In genomic region chr3:145026750-145027149, GRCm38 (mm10) we compare ENCODE assay signal across 10 mouse cellular contexts. TPM values are rescaled to one million over a fixed set of nuclear protein-coding genes. Genes with fewer than 3 reads are reported as not detected.
A peak's percentile ranks its signal among the peaks of the same experiment; 100 is the strongest.
DNase-seq lines count a peak whose midpoint lies in the region; ATAC-seq and TF ChIP-seq lines count a peak whose summit lies in the region.
"Had no signal": no experiment of that assay in that cellular context is flagged by ENCODE, and none has a peak within 500 bp of the region (broad histone marks: within the 10 kb centered on the region; RNA-seq: fewer than 3 reads in every experiment).

No protein-coding gene starts in this region.

- no peaks in the 10 kb centered on the region for H3K9me3 ChIP-seq in hindbrain, embryonic 10.5 days
- H3K9me3 ChIP-seq in hindbrain, embryonic 13.5 days: no peaks in the 10 kb centered on the region
- no peaks in the 10 kb centered on the region for H3K9me3 ChIP-seq in E14TG2a.4 (ENCODE audit: low read length)
- H3K9me3 ChIP-seq in forebrain, postnatal 0 days (ENCODE audit: low read length): no peaks in the 10 kb centered on the region
- H3K9me3 ChIP-seq in midbrain, embryonic 14.5 days (ENCODE audit: control insufficient read depth, low read length): no peaks in the 10 kb centered on the region
- H3K9me3 ChIP-seq: neural tube, embryonic 13.5 days had no signal

- H3K4me1 ChIP-seq in hindbrain, embryonic 10.5 days (replicated peaks): no peaks in the 10 kb centered on the region
- H3K4me1 ChIP-seq in hindbrain, embryonic 13.5 days (replicated peaks): no peaks in the 10 kb centered on the region
- H3K4me1 ChIP-seq in E14TG2a.4 (replicated peaks; ENCODE audit: low read depth, low read length): no peaks in the 10 kb centered on the region
- H3K4me1 ChIP-seq in bone marrow macrophage, adult 2 months (ENCODE audit: control insufficient read depth, insufficient read depth, low read length): 0 out of 2 replicates have a peak, but pooled peaks cover 5% of the 10 kb centered on the region
- no peaks in the 10 kb centered on the region for H3K4me1 ChIP-seq in forebrain, postnatal 0 days (ENCODE audit: insufficient read depth)
- H3K4me1 ChIP-seq in midbrain, embryonic 14.5 days (ENCODE audit: control insufficient read depth, insufficient read depth, low read length): no peaks in the 10 kb centered on the region
- H3K4me1 ChIP-seq: neural tube, embryonic 13.5 days had no signal

- no peaks in the 10 kb centered on the region for H3K27me3 ChIP-seq in hindbrain, embryonic 10.5 days (ENCODE audit: insufficient read depth, poor library complexity, severe bottlenecking)
- no peaks in the 10 kb centered on the region for H3K27me3 ChIP-seq in hindbrain, embryonic 13.5 days
- no peaks in the 10 kb centered on the region for H3K27me3 ChIP-seq in E14TG2a.4 (ENCODE audit: insufficient read depth, low read length)
- H3K27me3 ChIP-seq in forebrain, postnatal 0 days (ENCODE audit: insufficient read depth, low read length): no peaks in the 10 kb centered on the region
- H3K27me3 ChIP-seq in midbrain, embryonic 14.5 days (ENCODE audit: control insufficient read depth, insufficient read depth, low read length): no peaks in the 10 kb centered on the region
- H3K27me3 ChIP-seq: neural tube, embryonic 13.5 days had no signal

- no peak overlapping the region for H3K4me2 ChIP-seq in hindbrain, embryonic 13.5 days
- no peak overlapping the region for H3K4me2 ChIP-seq in forebrain, postnatal 0 days (ENCODE audit: low read depth)
- no peak overlapping the region for H3K4me2 ChIP-seq in midbrain, embryonic 14.5 days (ENCODE audit: low read length)
- H3K4me2 ChIP-seq: neural tube, embryonic 13.5 days had no signal

- peak; percentile 35 for DNase-seq in hindbrain, embryonic 10.5 days (ENCODE audit: low spot score)
- peak; percentile 72 for DNase-seq in forebrain, postnatal 0 days
- DNase-seq in layer of hippocampus, postnatal 10 days (ENCODE audit: low spot score in 2 of 2): peak; percentile 51 to 63
- peak; percentile 72 for DNase-seq in midbrain, embryonic 14.5 days
- no peak for DNase-seq in natural killer cell, adult 2 months (ENCODE audit: low spot score in 2 of 2)

- TF ChIP-seq CTCF in E14TG2a.4 (conservative IDR thresholded peaks at IDR 0.05; ENCODE audit: low read length): peak; percentile 91
- TF ChIP-seq CTCF in bone marrow macrophage, adult 2 months (IDR thresholded peaks at IDR 0.05; ENCODE audit: low read depth, low read length): peak; percentile 45; the same call in 1 of the 2 replicates
- peak; percentile 91 for TF ChIP-seq CTCF in forebrain, postnatal 0 days (IDR thresholded peaks at IDR 0.05; ENCODE audit: low read depth)

- no peaks in the 10 kb centered on the region for H3K36me3 ChIP-seq in hindbrain, embryonic 10.5 days
- H3K36me3 ChIP-seq in hindbrain, embryonic 13.5 days: no peaks in the 10 kb centered on the region
- no peaks in the 10 kb centered on the region for H3K36me3 ChIP-seq in E14TG2a.4 (ENCODE audit: insufficient read depth, low read length)
- H3K36me3 ChIP-seq in forebrain, postnatal 0 days (ENCODE audit: insufficient read depth): no peaks in the 10 kb centered on the region
- H3K36me3 ChIP-seq in midbrain, embryonic 14.5 days (ENCODE audit: control insufficient read depth, insufficient read depth, low read length): no peaks in the 10 kb centered on the region
- H3K36me3 ChIP-seq: neural tube, embryonic 13.5 days had no signal

- ATAC-seq in hindbrain, embryonic 13.5 days (ENCODE audit: low FRiP score): no peak
- ATAC-seq in forebrain, postnatal 0 days: no peak
- no peak for ATAC-seq in midbrain, embryonic 14.5 days (ENCODE audit: low FRiP score, low TSS enrichment)

- H3K9ac ChIP-seq in hindbrain, embryonic 13.5 days: no peak overlapping the region
- H3K9ac ChIP-seq in forebrain, postnatal 0 days: no peak overlapping the region
- H3K9ac ChIP-seq in midbrain, embryonic 14.5 days (replicated peaks; ENCODE audit: low read length): no peak overlapping the region
- H3K9ac ChIP-seq: neural tube, embryonic 13.5 days had no signal

- 29% methylated on average over 3 of the region's 3 CpGs for WGBS in hindbrain, embryonic 10.5 days
- WGBS in hindbrain, embryonic 13.5 days: 34% methylated on average over 3 of the region's 3 CpGs
- 30% methylated on average over 3 of the region's 3 CpGs for WGBS in forebrain, postnatal 0 days
- WGBS in midbrain, embryonic 14.5 days: 31% methylated on average over 3 of the region's 3 CpGs

- H3K27ac ChIP-seq in hindbrain, embryonic 10.5 days: no peak overlapping the region
- H3K27ac ChIP-seq in hindbrain, embryonic 13.5 days: no peak overlapping the region
- H3K27ac ChIP-seq in bone marrow macrophage, adult 2 months (ENCODE audit: insufficient read depth, low read depth, low read length): no peak overlapping the region
- no peak overlapping the region for H3K27ac ChIP-seq in forebrain, postnatal 0 days (ENCODE audit: low read depth, low read length)
- no peak overlapping the region for H3K27ac ChIP-seq in midbrain, embryonic 14.5 days (replicated peaks; ENCODE audit: low read depth, low read length)
- H3K27ac ChIP-seq: neural tube, embryonic 13.5 days had no signal

- no peak for TF ChIP-seq POLR2A in bone marrow macrophage, adult 2 months (IDR thresholded peaks at IDR 0.05; ENCODE audit: borderline replicate concordance, low read depth, low read length)

- H3K4me3 ChIP-seq in hindbrain, embryonic 10.5 days: no peak overlapping the region
- H3K4me3 ChIP-seq in hindbrain, embryonic 13.5 days: no peak overlapping the region
- no peak overlapping the region for H3K4me3 ChIP-seq in E14TG2a.4 (replicated peaks; ENCODE audit: low read length)
- H3K4me3 ChIP-seq in bone marrow macrophage, adult 2 months (ENCODE audit: insufficient read depth, low read length): no peak overlapping the region
- H3K4me3 ChIP-seq in forebrain, postnatal 0 days (ENCODE audit: low read depth, low read length): no peak overlapping the region
- no peak overlapping the region for H3K4me3 ChIP-seq in midbrain, embryonic 14.5 days (replicated peaks; ENCODE audit: low read depth, low read length)
- H3K4me3 ChIP-seq: neural tube, embryonic 13.5 days had no signal

RNA-seq across cellular contexts. Expression of gene Clca1, which starts 5.8 kb away (rescaled TPM):
- polyA plus RNA-seq in hindbrain, embryonic 10.5 days (2016; fragmentation: Nextera tagmentation; extraction: Ambion mirVana): not detected in 2 replicates
- polyA plus RNA-seq in hindbrain, embryonic 13.5 days (2015; fragmentation: Nextera tagmentation; extraction: Ambion mirVana): not detected in 2 replicates
- not detected in 2 replicates for polyA plus RNA-seq in bone marrow macrophage, adult 2 months (2012; ENCODE audit: insufficient read depth, insufficient read length, missing spikeins)
- total RNA-seq in forebrain, postnatal 0 days (2014; rRNA removed): not detected in 2 replicates
- not detected in 2 replicates for polyA plus RNA-seq in forebrain, postnatal 0 days (2015; fragmentation: Nextera tagmentation; extraction: Ambion mirVana)
- not detected for total RNA-seq in layer of hippocampus, postnatal 10 days (2021)
- not detected in 2 replicates for polyA plus RNA-seq in midbrain, embryonic 14.5 days (2014; fragmentation: Nextera tagmentation; extraction: Ambion mirVana)
- polyA plus RNA-seq: neural tube, embryonic 13.5 days had no signal

RNA-seq across cellular contexts. Expression of gene Clca4a, which starts 51.9 kb away (rescaled TPM):
- polyA plus RNA-seq in hindbrain, embryonic 10.5 days (2016; fragmentation: Nextera tagmentation; extraction: Ambion mirVana): 0.05 TPM in 1 of 2 replicates, not detected in the other
- not detected in 2 replicates for polyA plus RNA-seq in hindbrain, embryonic 13.5 days (2015; fragmentation: Nextera tagmentation; extraction: Ambion mirVana)
- not detected in 2 replicates for polyA plus RNA-seq in bone marrow macrophage, adult 2 months (2012; ENCODE audit: insufficient read depth, insufficient read length, missing spikeins)
- total RNA-seq in forebrain, postnatal 0 days (2014; rRNA removed): not detected in 2 replicates
- polyA plus RNA-seq in forebrain, postnatal 0 days (2015; fragmentation: Nextera tagmentation; extraction: Ambion mirVana): not detected in 2 replicates
- not detected for total RNA-seq in layer of hippocampus, postnatal 10 days (2021)
- not detected in 2 replicates for polyA plus RNA-seq in midbrain, embryonic 14.5 days (2014; fragmentation: Nextera tagmentation; extraction: Ambion mirVana)
- polyA plus RNA-seq: gonadal fat pad, adult 2 months; neural tube, embryonic 13.5 days had no signal

Comparison
In these comparisons a context has a peak if more than half of its experiments do, and no peak if none do; other contexts are left out.
1. DNase-seq: peak in hindbrain, embryonic 10.5 days (single experiment), forebrain, postnatal 0 days (single experiment), layer of hippocampus, postnatal 10 days (2 of 2) and midbrain, embryonic 14.5 days (single experiment); none in natural killer cell, adult 2 months (0 of 2).
2. Peak in every context shown above with its lines, with median percentiles within 50 percentile points of each other: CTCF ChIP-seq.